9 mouse cellular contexts compared by ENCODE assay signal in the genomic region with DNA sequence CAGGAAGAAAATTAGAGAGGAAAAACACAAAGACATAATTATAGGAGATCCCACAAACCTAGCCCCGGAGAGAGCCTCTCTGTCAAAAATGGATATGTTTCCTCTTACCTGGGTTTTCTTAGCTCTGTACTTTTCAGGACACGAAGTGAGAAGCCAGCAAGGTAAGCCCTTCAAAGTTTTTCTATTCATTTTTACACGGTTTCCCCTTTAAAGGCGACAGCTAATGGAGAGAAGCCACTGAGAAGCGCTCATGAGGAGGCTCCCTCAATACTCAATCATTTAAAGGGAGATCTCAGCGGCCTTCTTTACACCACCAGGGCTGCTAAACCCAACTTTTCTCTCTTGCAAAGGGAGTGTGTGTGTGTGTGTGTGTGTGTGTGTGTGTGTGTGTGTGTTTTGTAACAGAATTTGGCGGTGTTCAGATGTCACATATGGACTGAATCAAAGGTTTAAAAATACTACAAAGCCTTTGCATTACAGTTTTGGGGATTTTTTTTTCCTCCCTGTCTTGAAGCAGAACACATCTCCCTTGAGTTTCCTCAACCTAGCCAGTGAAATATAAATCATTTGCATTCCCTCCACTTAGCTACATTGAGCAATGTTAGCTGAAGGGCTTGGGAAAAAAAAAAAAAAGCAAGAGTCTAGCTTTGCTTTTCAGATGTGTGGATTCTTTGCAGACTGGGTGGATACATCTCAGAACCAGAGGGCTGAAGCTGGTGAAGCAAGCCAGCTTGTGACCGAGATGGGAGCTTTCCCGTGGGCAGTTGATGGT. TPM values are rescaled to one million over a fixed set of nuclear protein-coding genes. Genes with fewer than 3 reads are reported as not detected.
DNase-seq lines count a peak whose midpoint lies in the region; ATAC-seq and TF ChIP-seq lines count a peak whose summit lies in the region.
"Had no signal": no experiment of that assay in that cellular context is flagged by ENCODE, and none has a peak within 500 bp of the region (broad histone marks: within the 10 kb centered on the region; RNA-seq: fewer than 3 reads in every experiment).

No protein-coding gene starts in this region.

- no peaks in the 10 kb centered on the region for H3K36me3 ChIP-seq in kidney, adult 2 months (ENCODE audit: control insufficient read depth, insufficient read depth, low read length)
- no peaks in the 10 kb centered on the region for H3K36me3 ChIP-seq in hindbrain, embryonic 12.5 days
- H3K36me3 ChIP-seq in midbrain, embryonic 12.5 days, result no peaks in the 10 kb centered on the region

- H3K4me1 ChIP-seq in kidney, adult 2 months (ENCODE audit: control insufficient read depth, insufficient read depth, low read length), result 0 out of 2 replicates have a peak, but pooled peaks cover 3% of the 10 kb centered on the region
- peaks cover 38% of the 10 kb centered on the region for H3K4me1 ChIP-seq in hindbrain, embryonic 12.5 days
- peaks cover 49% of the 10 kb centered on the region for H3K4me1 ChIP-seq in midbrain, embryonic 12.5 days

- no peak for ATAC-seq in hindbrain, embryonic 12.5 days (ENCODE audit: low FRiP score)
- no peak for ATAC-seq in midbrain, embryonic 12.5 days (ENCODE audit: low FRiP score, low read depth)

- H3K4me2 ChIP-seq in hindbrain, embryonic 12.5 days (replicated peaks), result peak overlapping the region; percentile 95
- H3K4me2 ChIP-seq in midbrain, embryonic 12.5 days (replicated peaks), result peak overlapping the region; percentile 91

- no peak for DNase-seq in kidney, adult 2 months
- DNase-seq in kidney, postnatal 4 days, result no peak
- DNase-seq in brain, adult 2 months (ENCODE audit: low read depth, low spot score), result peak; percentile 44
- no peak for DNase-seq in thymus, postnatal 36 days
- no peak for DNase-seq in gastrocnemius, adult 8-10 months (ENCODE audit: low spot score in 2 of 2)
- DNase-seq in B cell, adult 2 months, result no peak
- DNase-seq: kidney, adult 18-20 months had no signal

- H3K9me3 ChIP-seq in hindbrain, embryonic 12.5 days (replicated peaks), result no peaks in the 10 kb centered on the region
- H3K9me3 ChIP-seq in midbrain, embryonic 12.5 days, result no peaks in the 10 kb centered on the region

- peak overlapping the region; percentile 82 for H3K9ac ChIP-seq in hindbrain, embryonic 12.5 days
- H3K9ac ChIP-seq in midbrain, embryonic 12.5 days (replicated peaks), result peak overlapping the region; percentile 70

- WGBS in kidney, adult 2 months, result 35% methylated on average over 9 of the region's 9 CpGs
- WGBS in hindbrain, embryonic 12.5 days, result under 1% methylated on average over 9 of the region's 9 CpGs
- under 1% methylated on average over 9 of the region's 9 CpGs for WGBS in midbrain, embryonic 12.5 days

- H3K4me3 ChIP-seq in kidney, adult 2 months (ENCODE audit: insufficient read depth, low read depth, low read length), result peak overlapping the region; percentile 84
- peak overlapping the region; percentile 61 for H3K4me3 ChIP-seq in hindbrain, embryonic 12.5 days
- peak overlapping the region; percentile 66 for H3K4me3 ChIP-seq in midbrain, embryonic 12.5 days

- no peak for TF ChIP-seq CTCF in kidney, adult 2 months (conservative IDR thresholded peaks at IDR 0.05; ENCODE audit: insufficient read depth, insufficient read length, low read depth, low read length)

- H3K27ac ChIP-seq in kidney, adult 2 months (ENCODE audit: insufficient read depth, low read depth, low read length), result peak overlapping the region; percentile 43; the same call in 1 of the 2 replicates
- peak overlapping the region; percentile 89 for H3K27ac ChIP-seq in hindbrain, embryonic 12.5 days
- no peak overlapping the region for H3K27ac ChIP-seq in midbrain, embryonic 12.5 days (replicated peaks)

- TF ChIP-seq POLR2A in kidney, adult 2 months (IDR thresholded peaks at IDR 0.05; ENCODE audit: low read depth, low read length), result no peak

- H3K27me3 ChIP-seq in kidney, adult 2 months (replicated peaks; ENCODE audit: control insufficient read depth, insufficient read depth, low read length), result no peaks in the 10 kb centered on the region; the same call in none of the 2 replicates
- H3K27me3 ChIP-seq in hindbrain, embryonic 12.5 days, result peaks cover 40% of the 10 kb centered on the region
- peaks cover 76% of the 10 kb centered on the region for H3K27me3 ChIP-seq in midbrain, embryonic 12.5 days

RNA-seq across cellular contexts. Expression of gene Nrp2, which starts 1.2 kb away (rescaled TPM):
- polyA plus RNA-seq in kidney, adult 2 months (2012; rRNA removed), result 16.2 and 17.1 TPM in 2 replicates
- 43.8 and 45.9 TPM in 2 replicates for polyA plus RNA-seq in hindbrain, embryonic 12.5 days (2016; fragmentation: Nextera tagmentation; extraction: Ambion mirVana)
- 20.7 and 26.0 TPM in 2 replicates for polyA plus RNA-seq in midbrain, embryonic 12.5 days (2016; fragmentation: Nextera tagmentation; extraction: Ambion mirVana)
- total RNA-seq in gastrocnemius, adult 8-10 months (2022), result 1 to 10 TPM; 3.3 to 4.3 (median 4.1) TPM
